Mouse (Mus musculus): ENCODE results near the gene Ptprf. TPM values are rescaled to one million over a fixed set of nuclear protein-coding genes. Genes with fewer than 3 reads are reported as not detected.

Ptprf gene
- polyA plus RNA-seq, 1 experiment, result 86.5 TPM

GRCm38 (mm10) chr4:118289266-118289665 is 1.9 kb downstream of the Ptprf start:
- no peak for DNase-seq (ENCODE audit: low read depth, low spot score)
- WGBS, result 41% methylated on average over 5 of the region's 5 CpGs

- no peak for DNase-seq (ENCODE audit: low read depth, low spot score)
- WGBS, result 63% methylated on average over 6 of the region's 6 CpGs
These were observed 2.7 kb downstream of the Ptprf start for GRCm38 (mm10) chr4:118288531-118288930.

GRCm38 (mm10) chr4:118286202-118286601 is 5.0 kb downstream of the Ptprf start:
- no peak for DNase-seq (ENCODE audit: low read depth, low spot score)
- 32% methylated on average over 5 of the region's 5 CpGs for WGBS

GRCm38 (mm10) chr4:118282182-118282562 is 9.0 kb downstream of the Ptprf start:
- 56% methylated on average over 1 of the region's 1 CpGs for WGBS
- no peak for DNase-seq (ENCODE audit: low read depth, low spot score)

- 76% methylated on average over 13 of the region's 13 CpGs for WGBS
These were observed 9.6 kb downstream of the Ptprf start for GRCm38 (mm10) chr4:118281444-118282181.

GRCm38 (mm10) chr4:118280506-118280905 is 10.7 kb downstream of the Ptprf start:
- DNase-seq (ENCODE audit: low read depth, low spot score), result no peak
- 78% methylated on average over 7 of the region's 7 CpGs for WGBS

More at GRCm38 (mm10) chr4:118281444-118282181, 9.6 kb downstream of the Ptprf start:
- no peak for DNase-seq (ENCODE audit: low read depth, low spot score)

GRCm38 (mm10) chr4:118276520-118277232 is 14.5 kb downstream of the Ptprf start:
- no peak for DNase-seq (ENCODE audit: low read depth, low spot score)
- WGBS, result 31% methylated on average over 9 of the region's 9 CpGs

GRCm38 (mm10) chr4:118275601-118276519 is 15.3 kb downstream of the Ptprf start:
- DNase-seq (ENCODE audit: low read depth, low spot score), result no peak
- WGBS, result 82% methylated on average over 6 of the region's 6 CpGs

- WGBS, result 62% methylated on average over 7 of the region's 7 CpGs
- DNase-seq (ENCODE audit: low read depth, low spot score), result no peak
These were observed 16.7 kb downstream of the Ptprf start for GRCm38 (mm10) chr4:118274521-118274920.

GRCm38 (mm10) chr4:118273998-118274397 is 17.2 kb downstream of the Ptprf start:
- 31% methylated on average over 8 of the region's 8 CpGs for WGBS
- no peak for DNase-seq (ENCODE audit: low read depth, low spot score)

GRCm38 (mm10) chr4:118273545-118273944 is 17.7 kb downstream of the Ptprf start:
- DNase-seq (ENCODE audit: low read depth, low spot score), result peak; percentile 68
- 20% methylated on average over 5 of the region's 5 CpGs for WGBS

- WGBS, result 61% methylated on average over 3 of the region's 3 CpGs
- no peak for DNase-seq (ENCODE audit: low read depth, low spot score)
These were observed 18.3 kb downstream of the Ptprf start for GRCm38 (mm10) chr4:118272871-118273270.

GRCm38 (mm10) chr4:118272258-118272657 is 18.9 kb downstream of the Ptprf start:
- WGBS, result 38% methylated on average over 5 of the region's 5 CpGs
- DNase-seq (ENCODE audit: low read depth, low spot score), result peak; percentile 86

GRCm38 (mm10) chr4:118271556-118272074 is 19.6 kb downstream of the Ptprf start:
- no peak for DNase-seq (ENCODE audit: low read depth, low spot score)
- WGBS, result 52% methylated on average over 9 of the region's 9 CpGs

- WGBS, result 99% methylated on average over 3 of the region's 3 CpGs
- DNase-seq (ENCODE audit: low read depth, low spot score), result no peak
These were observed 20.5 kb downstream of the Ptprf start for GRCm38 (mm10) chr4:118270706-118271105.

- WGBS, result 46% methylated on average over 6 of the region's 6 CpGs
- DNase-seq (ENCODE audit: low read depth, low spot score), result no peak
These were observed 21.2 kb downstream of the Ptprf start for GRCm38 (mm10) chr4:118269999-118270398.

- DNase-seq (ENCODE audit: low read depth, low spot score), result no peak
- 83% methylated on average over 14 of the region's 14 CpGs for WGBS
These were observed 22.6 kb downstream of the Ptprf start for GRCm38 (mm10) chr4:118268429-118269212.

GRCm38 (mm10) chr4:118265557-118265956 is 25.6 kb downstream of the Ptprf start:
- 53% methylated on average over 15 of the region's 15 CpGs for WGBS
- no peak for DNase-seq (ENCODE audit: low read depth, low spot score)
